ENCODE assay signal across 11 mouse cellular contexts in genomic region chr9:50463205-50463508, GRCm38 (mm10). TPM values are rescaled to one million over a fixed set of nuclear protein-coding genes. Genes with fewer than 3 reads are reported as not detected.
DNase-seq lines count a peak whose midpoint lies in the region; ATAC-seq lines count a peak whose summit lies in the region.
"Had no signal": no experiment of that assay in that cellular context is flagged by ENCODE, and none has a peak within 500 bp of the region (broad histone marks: within the 10 kb centered on the region; RNA-seq: fewer than 3 reads in every experiment).

No protein-coding gene starts in this region.

- H3K27ac ChIP-seq in intestine, embryonic 14.5 days (ENCODE audit: low read depth): no peak overlapping the region
- H3K27ac ChIP-seq in intestine, embryonic 16.5 days (ENCODE audit: low read length): no peak overlapping the region
- H3K27ac ChIP-seq in midbrain, embryonic 13.5 days: no peak overlapping the region
- H3K27ac ChIP-seq in midbrain, embryonic 14.5 days (replicated peaks; ENCODE audit: low read depth, low read length): no peak overlapping the region
- no peak overlapping the region for H3K27ac ChIP-seq in limb, embryonic 15.5 days
- H3K27ac ChIP-seq: left cerebral cortex, adult 2 months; stomach, embryonic 15.5 days had no signal

- no peaks in the 10 kb centered on the region for H3K4me1 ChIP-seq in intestine, embryonic 14.5 days (replicated peaks; ENCODE audit: control insufficient read depth, insufficient read depth, low read length)
- no peaks in the 10 kb centered on the region for H3K4me1 ChIP-seq in intestine, embryonic 16.5 days (ENCODE audit: control insufficient read depth, insufficient read depth, low read length)
- H3K4me1 ChIP-seq in midbrain, embryonic 13.5 days (replicated peaks): no peaks in the 10 kb centered on the region
- no peaks in the 10 kb centered on the region for H3K4me1 ChIP-seq in midbrain, embryonic 14.5 days (ENCODE audit: control insufficient read depth, insufficient read depth, low read length)
- H3K4me1 ChIP-seq in limb, embryonic 15.5 days: peaks cover 4% of the 10 kb centered on the region; the same call in 1 of the 2 replicates
- H3K4me1 ChIP-seq: stomach, embryonic 15.5 days had no signal

- no peak overlapping the region for H3K4me3 ChIP-seq in intestine, embryonic 14.5 days (ENCODE audit: low read depth, low read length)
- H3K4me3 ChIP-seq in intestine, embryonic 16.5 days (ENCODE audit: low read length): no peak overlapping the region
- no peak overlapping the region for H3K4me3 ChIP-seq in midbrain, embryonic 13.5 days (replicated peaks)
- no peak overlapping the region for H3K4me3 ChIP-seq in midbrain, embryonic 14.5 days (replicated peaks; ENCODE audit: low read depth, low read length)
- H3K4me3 ChIP-seq in limb, embryonic 15.5 days: peak overlapping the region; percentile 22; the same call in 1 of the 2 replicates
- H3K4me3 ChIP-seq: left cerebral cortex, adult 2 months; stomach, embryonic 15.5 days had no signal

- H3K4me2 ChIP-seq in intestine, embryonic 14.5 days (ENCODE audit: low read length): peak overlapping the region; percentile 39
- no peak overlapping the region for H3K4me2 ChIP-seq in intestine, embryonic 16.5 days (ENCODE audit: low read depth, low read length)
- H3K4me2 ChIP-seq in midbrain, embryonic 13.5 days (replicated peaks): peak overlapping the region; percentile 40; the same call in 1 of the 2 replicates
- no peak overlapping the region for H3K4me2 ChIP-seq in midbrain, embryonic 14.5 days (ENCODE audit: low read length)
- H3K4me2 ChIP-seq in limb, embryonic 15.5 days: no peak overlapping the region

- H3K9me3 ChIP-seq in intestine, embryonic 14.5 days (ENCODE audit: control insufficient read depth, low read length): no peaks in the 10 kb centered on the region
- H3K9me3 ChIP-seq in intestine, embryonic 16.5 days (ENCODE audit: control insufficient read depth, low read length): no peaks in the 10 kb centered on the region
- no peaks in the 10 kb centered on the region for H3K9me3 ChIP-seq in midbrain, embryonic 13.5 days
- H3K9me3 ChIP-seq in midbrain, embryonic 14.5 days (ENCODE audit: control insufficient read depth, low read length): no peaks in the 10 kb centered on the region
- H3K9me3 ChIP-seq in limb, embryonic 15.5 days: no peaks in the 10 kb centered on the region
- H3K9me3 ChIP-seq: hindbrain, embryonic 10.5 days; stomach, embryonic 15.5 days had no signal

- ATAC-seq in intestine, embryonic 14.5 days (replicated peaks; ENCODE audit: low FRiP score, low TSS enrichment, low read depth): no peak
- ATAC-seq in intestine, embryonic 16.5 days: no peak; the same call in 1 of the 2 replicates
- ATAC-seq in midbrain, embryonic 13.5 days: no peak
- ATAC-seq in midbrain, embryonic 14.5 days (ENCODE audit: low FRiP score, low TSS enrichment): no peak
- no peak for ATAC-seq in limb, embryonic 15.5 days (ENCODE audit: insufficient number of reproducible peaks, low FRiP score, low TSS enrichment, low read depth)

- H3K36me3 ChIP-seq in intestine, embryonic 14.5 days (ENCODE audit: control insufficient read depth, insufficient read depth, low read length): no peaks in the 10 kb centered on the region
- H3K36me3 ChIP-seq in intestine, embryonic 16.5 days (ENCODE audit: control insufficient read depth, insufficient read depth, low read length): no peaks in the 10 kb centered on the region
- H3K36me3 ChIP-seq in midbrain, embryonic 13.5 days: no peaks in the 10 kb centered on the region
- no peaks in the 10 kb centered on the region for H3K36me3 ChIP-seq in midbrain, embryonic 14.5 days (ENCODE audit: control insufficient read depth, insufficient read depth, low read length)
- H3K36me3 ChIP-seq in limb, embryonic 15.5 days: no peaks in the 10 kb centered on the region
- H3K36me3 ChIP-seq: hindbrain, embryonic 10.5 days; stomach, embryonic 15.5 days had no signal

- no peak overlapping the region for H3K9ac ChIP-seq in intestine, embryonic 14.5 days (ENCODE audit: low read length)
- no peak overlapping the region for H3K9ac ChIP-seq in intestine, embryonic 16.5 days (ENCODE audit: low read depth, low read length)
- H3K9ac ChIP-seq in midbrain, embryonic 13.5 days (replicated peaks): no peak overlapping the region
- no peak overlapping the region for H3K9ac ChIP-seq in midbrain, embryonic 14.5 days (replicated peaks; ENCODE audit: low read length)
- no peak overlapping the region for H3K9ac ChIP-seq in limb, embryonic 15.5 days
- H3K9ac ChIP-seq: stomach, embryonic 15.5 days had no signal

- WGBS in intestine, embryonic 14.5 days: 34% methylated on average over 4 of the region's 4 CpGs
- 30% methylated on average over 4 of the region's 4 CpGs for WGBS in intestine, embryonic 16.5 days
- WGBS in midbrain, embryonic 13.5 days: 39% methylated on average over 4 of the region's 4 CpGs
- 37% methylated on average over 4 of the region's 4 CpGs for WGBS in midbrain, embryonic 14.5 days
- WGBS in limb, embryonic 15.5 days: 44% methylated on average over 4 of the region's 4 CpGs

- no peak for DNase-seq in intestine, embryonic 14.5 days (ENCODE audit: low spot score)
- DNase-seq in midbrain, embryonic 14.5 days: no peak
- DNase-seq in ovary, postnatal 14 days (ENCODE audit: low spot score): no peak
- DNase-seq in retina, postnatal 1 day: no peak

- H3K27me3 ChIP-seq in intestine, embryonic 14.5 days (replicated peaks; ENCODE audit: control insufficient read depth, insufficient read depth, low read length): no peaks in the 10 kb centered on the region
- no peaks in the 10 kb centered on the region for H3K27me3 ChIP-seq in intestine, embryonic 16.5 days (replicated peaks; ENCODE audit: control insufficient read depth, insufficient read depth, low read length)
- no peaks in the 10 kb centered on the region for H3K27me3 ChIP-seq in midbrain, embryonic 13.5 days
- no peaks in the 10 kb centered on the region for H3K27me3 ChIP-seq in midbrain, embryonic 14.5 days (ENCODE audit: control insufficient read depth, insufficient read depth, low read length)
- H3K27me3 ChIP-seq in limb, embryonic 15.5 days: no peaks in the 10 kb centered on the region
- H3K27me3 ChIP-seq: CH12.LX; stomach, embryonic 15.5 days had no signal

RNA-seq across cellular contexts. Expression of gene Plet1, which starts 31.2 kb away (rescaled TPM):
- 1.7 and 1.9 TPM in 2 replicates for polyA plus RNA-seq in intestine, embryonic 14.5 days (2014; fragmentation: Nextera tagmentation; extraction: Ambion mirVana)
- 1.2 and 1.3 TPM in 2 replicates for polyA plus RNA-seq in intestine, embryonic 16.5 days (2015; fragmentation: Nextera tagmentation; extraction: Ambion mirVana)
- 0.43 and 0.58 TPM in 2 replicates for polyA plus RNA-seq in midbrain, embryonic 13.5 days (2015; fragmentation: Nextera tagmentation; extraction: Ambion mirVana)
- polyA plus RNA-seq in midbrain, embryonic 14.5 days (2014; fragmentation: Nextera tagmentation; extraction: Ambion mirVana): 0.39 and 0.50 TPM in 2 replicates
- 9.5 and 10.4 TPM in 2 replicates for polyA plus RNA-seq in limb, embryonic 15.5 days (2015; fragmentation: Nextera tagmentation; extraction: Ambion mirVana)

Comparison
In these comparisons a context has a peak if more than half of its experiments do, and no peak if none do; other contexts are left out.
1. H3K4me2 ChIP-seq: peak in intestine, embryonic 14.5 days (single experiment) and midbrain, embryonic 13.5 days (single experiment); none in intestine, embryonic 16.5 days (single experiment), midbrain, embryonic 14.5 days (single experiment) and limb, embryonic 15.5 days (single experiment).